Mouse (Mus musculus) kidney, adult 9 months (tissue): ENCODE measurements at regions not wholly inside any gene's neighbourhood (a gene's known extent, or its start where the extent isn't known, plus 50 kb on each side); places are given as distances from the start of the nearest gene placed in this dataset.
"Not testable (repeated sequence)": the region's sequence is repeated elsewhere in the genome, so short reads cannot be mapped to it uniquely, and the experiment has no call there.

Source experiments
- DNase-seq: peaks from one replicate; pipeline ENCODE4 v3.0.0; 2022

GRCm38 (mm10) chr17:7534386-7535059 is 149.3 kb upstream of the Unc93a2 start:
- DNase-seq = no peak

DNA sequence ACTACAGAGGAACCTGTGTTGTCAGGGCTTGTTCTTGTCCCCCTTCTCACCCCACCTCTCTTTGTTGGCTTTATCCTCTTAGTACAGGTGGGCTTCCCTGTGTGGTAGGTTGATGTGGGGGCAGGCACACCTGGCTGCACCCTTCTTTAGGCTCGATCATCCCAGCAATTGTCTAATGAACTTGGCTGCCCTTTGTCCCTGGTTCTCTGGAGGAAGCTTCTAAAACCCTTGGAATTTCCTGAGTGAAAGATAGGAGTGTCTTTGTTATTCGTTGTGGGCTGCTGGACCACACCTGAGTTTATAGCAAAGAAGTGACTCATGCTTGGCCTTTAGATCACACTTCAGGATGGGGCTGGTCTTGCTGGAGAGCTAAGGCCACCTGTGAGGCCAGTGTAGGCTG is 148.3 kb upstream of the Unc93a2 start:
- DNase-seq = no peak

DNA sequence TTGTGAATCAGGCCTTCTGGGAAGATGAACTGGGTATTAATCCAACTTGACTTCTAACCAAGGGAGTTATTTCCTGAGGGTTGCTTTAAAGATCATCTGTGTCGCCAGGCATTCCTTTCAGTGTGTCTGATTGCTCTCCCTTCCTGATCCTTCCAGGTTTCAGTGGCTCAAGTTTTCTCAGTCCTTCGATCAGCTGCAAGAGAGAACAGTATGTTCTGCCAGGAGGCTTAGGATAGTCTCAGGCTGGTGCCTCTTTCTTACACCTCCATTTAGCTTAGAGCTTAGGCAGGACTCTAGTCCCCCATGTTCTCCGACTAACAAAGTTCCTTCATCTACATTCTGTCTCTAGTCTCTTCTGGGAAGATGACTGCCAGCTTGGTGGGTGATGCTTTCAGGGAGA is 147.4 kb upstream of the Unc93a2 start:
- DNase-seq = no peak

DNA sequence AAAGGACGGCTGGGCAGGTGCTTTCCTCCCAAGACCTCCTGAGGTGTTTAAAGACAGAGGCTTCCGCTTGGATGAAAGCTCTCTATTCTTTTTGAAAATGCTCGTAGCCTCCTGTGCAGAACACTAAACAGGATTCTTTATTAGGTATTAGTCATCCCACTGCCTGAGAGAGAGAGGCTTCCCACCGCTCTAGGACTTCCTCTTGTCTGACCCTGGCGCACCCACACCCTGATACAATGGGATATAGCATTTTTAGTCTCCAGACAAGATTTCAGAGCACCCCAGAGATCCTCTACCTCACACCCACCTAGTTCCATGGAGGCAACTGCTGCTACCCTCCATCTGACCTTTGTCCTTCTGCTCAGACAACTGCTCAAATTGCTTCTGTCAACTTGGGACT is 144.0 kb upstream of the Unc93a2 start:
- no peak for DNase-seq

DNA sequence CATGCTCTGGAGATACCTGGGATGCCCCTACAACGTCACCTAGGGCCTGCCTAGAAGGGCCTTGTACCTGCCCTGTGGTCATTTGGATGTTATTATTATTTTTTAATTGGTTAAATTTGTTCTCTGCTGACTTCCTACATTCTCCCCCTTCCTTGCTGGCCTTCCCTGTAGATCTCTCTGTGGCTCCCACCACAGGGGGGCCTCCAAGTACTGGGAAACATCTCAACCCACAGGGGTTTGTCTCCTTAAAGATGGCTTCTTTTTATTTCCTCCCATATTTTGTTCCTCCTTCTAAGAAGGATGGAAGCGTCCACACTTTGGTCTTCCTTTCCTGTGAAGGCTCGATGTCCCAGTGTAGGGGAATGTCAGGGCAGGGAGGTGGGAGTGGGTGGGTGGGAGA is 142.4 kb upstream of the Unc93a2 start:
- DNase-seq = no peak

- not testable (repeated sequence) for DNase-seq
Measured at GRCm38 (mm10) chr17:7524497-7524896, 139.2 kb upstream of the Unc93a2 start.

DNA sequence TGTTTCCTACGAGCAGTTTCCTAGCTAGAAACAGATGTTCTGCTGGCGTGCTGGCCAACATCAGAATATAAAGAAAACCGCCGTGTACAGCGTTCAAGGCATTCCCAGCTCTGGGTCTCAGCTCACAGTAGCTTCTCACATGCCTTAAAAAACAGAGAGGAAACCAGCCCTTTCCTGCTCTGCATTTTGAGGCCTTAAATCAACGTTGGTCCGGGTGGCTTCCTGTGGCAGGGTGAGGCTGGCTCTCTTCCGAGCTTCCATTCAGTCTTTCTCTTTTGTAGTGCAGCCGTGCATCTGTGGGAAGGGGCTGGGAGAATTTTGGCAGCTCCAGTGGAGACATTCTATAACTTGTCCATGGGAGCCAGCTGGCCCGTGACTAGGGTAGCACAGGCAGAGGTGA is 135.9 kb upstream of the Unc93a2 start:
- DNase-seq = no peak
